Mouse (Mus musculus): Measurements from ENCODE around the gene Hpn.

- TF ChIP-seq CTCF (IDR thresholded peaks at IDR 0.05; ENCODE audit: control insufficient read depth, insufficient read depth, low read length): no peak
- TF ChIP-seq POLR2A (IDR thresholded peaks at IDR 0.05; ENCODE audit: borderline replicate concordance, control insufficient read depth, low read depth, low read length): no peak
Measured at GRCm38 (mm10) chr7:31160763-31161162, 45.7 kb upstream of the Hpn start.
